Mouse (Mus musculus): ENCODE data around the gene Ufsp1.

GRCm38 (mm10) chr5:137288999-137289470, 5.4 kb upstream of the Ufsp1 start:
- no peak for TF ChIP-seq POLR2A (IDR thresholded peaks at IDR 0.05; ENCODE audit: insufficient read length, low read depth)
- no peak for TF ChIP-seq MAX (IDR thresholded peaks at IDR 0.05; ENCODE audit: low read depth)
- TF ChIP-seq MYOD1 (IDR thresholded peaks at IDR 0.05; ENCODE audit: control insufficient read depth in 1 of 3, insufficient read length in 2 of 3, low read depth in 2 of 3), result peak; percentile 10 to 79 (median 36)
